Mouse (Mus musculus) hindbrain, postnatal 0 days (tissue): ENCODE data around the gene Rad23b. TPM values are rescaled to one million over a fixed set of nuclear protein-coding genes. Genes with fewer than 3 reads are reported as not detected.

Experiments used
- ATAC-seq: fragments of 200-750 bp; cut with Nextera tagmentation; 2 replicates; pipeline ENCODE4 v1.8.0; 2017; ENCODE audit warnings: mild to moderate bottlenecking, moderate TSS enrichment, moderate library complexity
- DNase-seq: peaks from one replicate; pipeline ENCODE4 v3.0.0-alpha.2; 2015; ENCODE audit warnings: low spot score
- H3K27ac ChIP-seq: fragments of 300-500 bp; sonication (generic); 2 replicates; pipeline ENCODE4 v1.5.1; 2014; ENCODE audit warnings: mild to moderate bottlenecking
- H3K27me3 ChIP-seq: fragments of 300-500 bp; sonication (generic); 2 replicates; pipeline ENCODE4 v1.6.1; 2014; ENCODE audit warnings: low read length, mixed read lengths; ENCODE audit not compliant: insufficient read depth
- H3K36me3 ChIP-seq: fragments of 300-500 bp; sonication (generic); 2 replicates; pipeline ENCODE4 v1.6.1; 2014; ENCODE audit warnings: low read length, mixed read lengths; ENCODE audit not compliant: insufficient read depth
- H3K4me1 ChIP-seq: fragments of 300-500 bp; sonication (generic); 2 replicates; pipeline ENCODE4 v1.6.1; 2014; ENCODE audit warnings: antibody characterized with exemption, low read length, mixed read lengths; ENCODE audit not compliant: insufficient read depth
- H3K4me2 ChIP-seq: fragments of 300-500 bp; sonication (generic); 2 replicates; pipeline ENCODE4 v1.6.1; 2014; ENCODE audit warnings: low read depth, mild to moderate bottlenecking, low read length, moderate library complexity, mixed read lengths
- H3K4me3 ChIP-seq: fragments of 300-500 bp; sonication (generic); 2 replicates; pipeline ENCODE4 v1.5.1; 2014; ENCODE audit warnings: low read length
- H3K9ac ChIP-seq: fragments of 300-500 bp; sonication (generic); replicated peaks from 2 replicates; pipeline ENCODE4 v1.6.1; 2014; ENCODE audit warnings: mild to moderate bottlenecking, low read length, moderate library complexity, mixed read lengths
- H3K9me3 ChIP-seq: fragments of 300-500 bp; sonication (generic); 2 replicates; pipeline ENCODE4 v1.6.1; 2016; ENCODE audit warnings: low read length, mixed read lengths
- CTCF ChIP-seq: IDR thresholded peaks from 2 replicates; pipeline ENCODE4 v1.5.1; 2016; ENCODE audit warnings: antibody characterized with exemption, control low read depth, low read depth
- WGBS: fragments of 180-500 bp; shearing (Covaris S2); extraction: QIAGEN DNeasy Blood & Tissue Kit; methylation state at CpG from one replicate; pipeline ENCODE4 v1.1.7; 2014; 5-methylcytosine and 5-hydroxymethylcytosine counted together
- polyA plus RNA-seq: library from polyadenylated mRNA; unstranded; fragments of >200 nt; fragmentation: Nextera tagmentation; extraction: Ambion mirVana; gene quantifications from 2 replicates; pipeline ENCODE4 v1.2.1, GENCODE M21; 2015
- total RNA-seq: library from RNA; depleted of rRNA; stranded (reverse); fragments of >200 nt; gene quantifications from 2 replicates; pipeline ENCODE4 v1.2.3, GENCODE M21; 2014

The Rad23b gene
- total and polyA plus RNA-seq, 2 experiments from 2014 or later = 97.4 to 307 TPM

- 78% methylated on average over 7 of the region's 7 CpGs for WGBS
- DNase-seq (no peak), ATAC-seq (no peak)
- H3K27ac ChIP-seq = no peak overlapping the region
- H3K9ac ChIP-seq = no peak overlapping the region
- H3K36me3 ChIP-seq = peaks cover 5% of the 10 kb centered on the region; the same call in 1 of the 2 replicates
- no peak overlapping the region for H3K4me2 ChIP-seq
- no peaks in the 10 kb centered on the region for H3K27me3 ChIP-seq
- TF ChIP-seq CTCF = no peak
- no peaks in the 10 kb centered on the region for H3K4me1 ChIP-seq
- H3K9me3 ChIP-seq = no peaks in the 10 kb centered on the region
- no peak overlapping the region for H3K4me3 ChIP-seq
Measured at GRCm38 (mm10) chr4:55371355-55371754, 21.5 kb downstream of the Rad23b start.

DNA sequence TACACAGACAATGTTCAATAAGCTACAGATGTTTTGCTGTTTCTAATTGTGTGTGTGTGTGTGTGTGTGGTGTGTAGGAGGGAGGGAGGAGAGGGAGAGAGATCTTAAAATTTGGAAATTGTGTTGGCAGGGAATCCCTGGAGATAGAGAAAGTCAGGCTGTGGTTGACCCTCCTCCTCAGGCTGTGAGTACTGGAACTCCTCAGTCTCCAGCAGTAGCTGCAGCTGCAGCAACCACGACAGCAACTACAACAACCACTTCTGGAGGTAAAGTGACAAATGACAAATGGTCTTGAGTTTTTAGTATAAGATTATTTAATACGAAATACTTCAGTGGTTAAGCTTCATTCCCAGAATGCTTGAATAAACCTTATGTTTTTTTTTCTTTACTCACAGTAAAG is 32.5 kb downstream of the Rad23b start:
- no peaks in the 10 kb centered on the region for H3K4me1 ChIP-seq
- no peak overlapping the region for H3K9ac ChIP-seq
- no peak overlapping the region for H3K4me3 ChIP-seq
- no peak for DNase-seq
- H3K27me3 ChIP-seq = no peaks in the 10 kb centered on the region
- no peak for ATAC-seq
- H3K4me2 ChIP-seq = no peak overlapping the region
- 90% methylated on average over 2 of the region's 2 CpGs for WGBS
- no peak for TF ChIP-seq CTCF
- peaks cover 47% of the 10 kb centered on the region for H3K36me3 ChIP-seq
- no peaks in the 10 kb centered on the region for H3K9me3 ChIP-seq
- no peak overlapping the region for H3K27ac ChIP-seq

DNA sequence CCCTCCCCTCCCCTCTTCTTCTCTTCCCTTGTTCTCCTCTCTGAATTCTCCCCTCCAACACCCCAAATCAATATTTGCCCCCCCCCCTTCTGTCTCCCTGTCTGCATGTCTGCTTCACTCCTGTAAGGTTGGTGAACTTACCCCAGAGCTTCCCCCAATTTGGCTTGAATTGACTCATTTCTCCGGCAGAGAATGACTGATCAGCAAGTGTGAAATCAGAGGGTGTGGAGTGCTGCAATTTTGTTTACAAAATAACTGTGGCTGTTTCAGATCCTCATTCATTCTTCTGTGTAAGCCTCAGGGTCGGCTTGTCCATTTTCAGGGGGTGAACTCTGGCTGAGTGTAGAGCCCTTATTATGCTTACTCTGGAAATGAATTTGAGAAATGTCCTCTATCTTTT is 36.9 kb downstream of the Rad23b start:
- TF ChIP-seq CTCF = no peak
- H3K4me3 ChIP-seq = no peak overlapping the region
- H3K36me3 ChIP-seq = peaks cover 27% of the 10 kb centered on the region
- H3K4me1 ChIP-seq = no peaks in the 10 kb centered on the region
- no peaks in the 10 kb centered on the region for H3K9me3 ChIP-seq
- DNase-seq (no peak), ATAC-seq (no peak)
- H3K4me2 ChIP-seq = no peak overlapping the region
- WGBS = 75% methylated on average over 2 of the region's 2 CpGs
- no peaks in the 10 kb centered on the region for H3K27me3 ChIP-seq
- H3K9ac ChIP-seq = no peak overlapping the region
- H3K27ac ChIP-seq = no peak overlapping the region

DNA sequence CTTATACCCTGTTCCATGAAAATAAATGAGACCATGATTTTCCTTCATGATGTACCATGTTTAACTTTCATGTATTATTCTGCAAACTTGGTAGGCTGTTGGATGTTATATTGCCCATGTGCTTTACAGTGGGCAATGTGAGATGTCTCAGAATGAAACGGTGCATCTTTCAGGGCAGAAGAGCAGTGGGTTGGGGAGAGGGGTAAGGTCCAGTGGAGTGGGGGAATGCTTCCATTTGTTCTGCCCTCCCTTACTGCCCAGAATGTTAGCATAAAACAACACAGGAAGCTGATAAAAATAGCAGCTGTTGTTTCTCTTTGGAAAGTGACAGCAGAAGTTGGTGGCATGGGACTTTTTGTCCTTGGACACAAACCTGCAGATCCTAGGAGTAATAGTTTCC is 41.6 kb downstream of the Rad23b start:
- ATAC-seq = no peak
- no peaks in the 10 kb centered on the region for H3K27me3 ChIP-seq

DNA sequence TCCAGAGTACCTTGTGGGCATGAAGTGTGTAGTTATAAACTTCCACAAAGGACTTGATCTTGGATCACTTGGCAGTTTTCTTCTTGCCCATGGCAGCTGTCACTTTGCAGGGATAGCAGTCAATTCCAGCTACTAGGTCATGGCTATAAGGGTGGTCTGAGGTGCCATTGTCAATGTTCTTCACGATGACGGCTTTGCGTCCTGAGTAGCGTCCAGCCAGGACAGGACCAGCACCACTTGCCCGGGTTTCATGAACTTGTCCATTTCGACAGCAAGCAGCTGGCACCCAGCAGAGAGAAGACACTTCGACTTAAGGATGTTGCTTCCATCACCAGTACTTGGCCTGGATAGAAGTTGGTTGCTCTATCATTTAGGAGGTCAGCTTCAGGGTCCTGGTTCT is 42.6 kb downstream of the Rad23b start:
- no peak for ATAC-seq
- no peak overlapping the region for H3K4me2 ChIP-seq
- no peak overlapping the region for H3K9ac ChIP-seq
- no peaks in the 10 kb centered on the region for H3K36me3 ChIP-seq
- no peak overlapping the region for H3K4me3 ChIP-seq
- no peak for DNase-seq
- no peaks in the 10 kb centered on the region for H3K27me3 ChIP-seq
- no peak overlapping the region for H3K27ac ChIP-seq
- 92% methylated on average over 7 of the region's 7 CpGs for WGBS
- no peak for TF ChIP-seq CTCF
- no peaks in the 10 kb centered on the region for H3K9me3 ChIP-seq
- H3K4me1 ChIP-seq = no peaks in the 10 kb centered on the region

More for the DNA sequence above, 41.6 kb downstream of the Rad23b start:
- H3K4me2 ChIP-seq = no peak overlapping the region
- WGBS = 84% methylated on average over 1 of the region's 1 CpGs
- no peak for TF ChIP-seq CTCF
- H3K27ac ChIP-seq = no peak overlapping the region
- DNase-seq = no peak
- H3K4me3 ChIP-seq = no peak overlapping the region
- H3K4me1 ChIP-seq = no peaks in the 10 kb centered on the region
- H3K36me3 ChIP-seq = peaks cover 4% of the 10 kb centered on the region; the same call in 1 of the 2 replicates
- no peaks in the 10 kb centered on the region for H3K9me3 ChIP-seq
- no peak overlapping the region for H3K9ac ChIP-seq

DNA sequence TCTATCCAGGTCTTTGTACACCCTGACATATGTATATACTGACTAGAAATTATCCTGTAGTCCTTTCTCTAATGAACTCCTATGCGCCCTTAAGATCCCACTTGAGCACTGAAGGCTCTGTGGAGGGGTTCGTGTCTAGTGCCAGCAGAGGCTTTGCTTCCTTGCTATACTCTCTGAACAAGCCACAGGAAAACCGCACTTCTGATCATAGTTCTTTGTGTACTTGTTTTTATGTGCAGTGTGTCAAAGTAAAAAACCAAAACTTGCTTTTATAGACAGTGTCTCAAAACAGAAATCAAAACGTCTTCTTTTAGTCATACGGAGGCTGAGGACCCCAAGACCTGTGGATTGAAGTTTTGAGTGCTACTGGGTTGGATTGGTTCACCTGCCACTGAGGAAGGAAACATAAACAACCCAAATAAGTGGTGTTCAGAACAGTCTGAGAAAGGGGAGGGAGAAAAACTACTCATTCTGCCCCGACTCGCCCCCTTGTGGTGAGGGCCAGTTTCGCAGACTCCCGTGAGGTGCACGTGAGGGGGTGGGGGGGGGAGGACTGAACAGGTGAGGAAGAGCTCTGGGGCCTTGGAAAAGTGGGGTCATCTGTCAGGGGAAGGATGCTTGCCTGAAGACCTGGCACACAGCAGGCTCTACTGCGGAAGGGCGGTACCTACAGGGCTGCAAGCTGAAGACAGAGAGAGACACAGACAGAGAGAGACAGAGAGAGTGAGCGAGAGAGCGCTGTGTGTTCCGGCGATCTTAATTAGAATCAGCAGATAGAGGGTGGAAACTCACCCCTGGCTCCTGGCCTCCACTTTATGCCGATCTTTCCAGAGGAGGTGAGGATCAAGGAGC is 48.3 kb downstream of the Rad23b start:
- H3K4me2 ChIP-seq = no peak overlapping the region
- no peaks in the 10 kb centered on the region for H3K36me3 ChIP-seq
- H3K4me1 ChIP-seq = no peaks in the 10 kb centered on the region
- DNase-seq (peak; percentile 35), ATAC-seq (no peak)
- no peaks in the 10 kb centered on the region for H3K9me3 ChIP-seq
- no peaks in the 10 kb centered on the region for H3K27me3 ChIP-seq
- H3K4me3 ChIP-seq = no peak overlapping the region
- no peak overlapping the region for H3K27ac ChIP-seq
- no peak overlapping the region for H3K9ac ChIP-seq
- TF ChIP-seq CTCF = peak; percentile 67
- WGBS = 40% methylated on average over 17 of the region's 17 CpGs

DNA sequence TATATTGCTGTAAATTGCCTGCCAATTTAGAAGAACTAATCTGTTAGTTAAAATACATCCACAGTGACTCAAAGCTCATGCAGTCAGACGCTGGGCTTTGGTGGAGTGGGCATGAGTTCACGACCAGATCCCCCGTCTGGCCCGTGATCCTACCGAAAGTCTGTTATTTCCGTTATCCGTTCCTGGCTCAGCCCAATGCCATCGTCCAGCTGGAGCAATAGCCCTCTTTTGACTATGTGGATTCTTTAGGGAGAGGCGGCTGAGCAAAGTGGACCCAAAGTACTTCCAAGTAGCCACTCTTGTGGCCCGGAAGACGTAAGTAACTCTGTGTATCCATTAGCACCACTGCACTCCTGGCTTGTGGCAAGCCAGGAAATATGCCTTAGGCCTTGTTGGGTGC is 49.1 kb downstream of the Rad23b start:
- ATAC-seq = no peak
- 89% methylated on average over 11 of the region's 11 CpGs for WGBS
- no peak for TF ChIP-seq CTCF

More for the DNA sequence above, 49.1 kb downstream of the Rad23b start:
- Histone ChIP-seq H3K27ac (no peak overlapping the region), H3K4me2 (no peak overlapping the region), H3K27me3 (no peaks in the 10 kb centered on the region), H3K4me1 (no peaks in the 10 kb centered on the region), H3K4me3 (no peak overlapping the region), H3K9ac (no peak overlapping the region), H3K36me3 (no peaks in the 10 kb centered on the region), H3K9me3 (no peaks in the 10 kb centered on the region)
- DNase-seq = no peak
